Mouse (Mus musculus) kidney, adult 2 months (tissue): ENCODE measurements around the gene Uggt1. TPM values are rescaled to one million over a fixed set of nuclear protein-coding genes. Genes with fewer than 3 reads are reported as not detected.

Experiments used
- DNase-seq: peaks from one replicate; pipeline ENCODE4 v3.0.0; 2021
- H3K27ac ChIP-seq: fragments of 200-500 bp; 2 replicates; pipeline ENCODE4 v1.5.1; 2012; ENCODE audit warnings: low read depth, low read length, control low read depth, inconsistent platforms; ENCODE audit not compliant: insufficient read depth
- H3K27me3 ChIP-seq: fragments of 200-500 bp; replicated peaks from 2 replicates; pipeline ENCODE4 v1.6.1; 2012; ENCODE audit warnings: mild to moderate bottlenecking, moderate library complexity, low read length, inconsistent platforms; ENCODE audit not compliant: control insufficient read depth, insufficient read depth
- H3K36me3 ChIP-seq: fragments of 200-500 bp; 2 replicates; pipeline ENCODE4 v1.6.1; 2012; ENCODE audit warnings: mild to moderate bottlenecking, moderate library complexity, low read length, inconsistent platforms; ENCODE audit not compliant: control insufficient read depth, insufficient read depth
- H3K4me1 ChIP-seq: fragments of 200-500 bp; 2 replicates; pipeline ENCODE4 v1.6.1; 2011; ENCODE audit warnings: low read length; ENCODE audit not compliant: control insufficient read depth, insufficient read depth
- H3K4me3 ChIP-seq: fragments of 200-500 bp; 2 replicates; pipeline ENCODE4 v1.5.1; 2011; ENCODE audit warnings: mild to moderate bottlenecking, low read depth, low read length, control low read depth; ENCODE audit not compliant: insufficient read depth
- CTCF ChIP-seq: fragments of 200-500 bp; conservative IDR thresholded peaks from 2 replicates; pipeline ENCODE4 v1.5.1; 2011; ENCODE audit warnings: low read depth, mild to moderate bottlenecking, control low read depth, low read length, moderate library complexity, mixed read lengths; ENCODE audit not compliant: insufficient read depth, insufficient read length
- POLR2A ChIP-seq: fragments of 200-500 bp; IDR thresholded peaks from one replicate; pipeline ENCODE4 v1.6.1; 2011; ENCODE audit warnings: low read depth, low read length, control low read depth
- WGBS: fragments of 180-500 bp; shearing (Covaris S2); methylation state at CpG from one replicate; pipeline ENCODE4 v1.1.7; 2018; 5-methylcytosine and 5-hydroxymethylcytosine counted together
- polyA plus RNA-seq: library from polyadenylated mRNA; depleted of rRNA; stranded (reverse); fragments of >200 nt; gene quantifications from 2 replicates; pipeline ENCODE4 v1.2.3, GENCODE M21; 2012

Uggt1 gene
- polyA plus RNA-seq, 1 experiment: 15.3 TPM

- Histone ChIP-seq H3K36me3 (no peaks in the 10 kb centered on the region), H3K27me3 (no peaks in the 10 kb centered on the region), H3K27ac (no peak overlapping the region), H3K4me1 (peaks cover 8% of the 10 kb centered on the region), H3K4me3 (no peak overlapping the region)
- DNase-seq: no peak
- no peak for TF ChIP-seq POLR2A
- no peak for TF ChIP-seq CTCF
- 67% methylated on average over 13 of the region's 13 CpGs for WGBS
These were observed 31.3 kb upstream of the Uggt1 start for GRCm38 (mm10) chr1:36275635-36276389.

- Histone ChIP-seq H3K27ac (peak within 1 kb of the TSS; percentile 68; the same call in 1 of the 2 replicates), H3K36me3 (no peaks in the 10 kb centered on the region), H3K27me3 (no peaks in the 10 kb centered on the region), H3K4me3 (peak within 1 kb of the TSS; percentile 45; the same call in 1 of the 2 replicates), H3K4me1 (peaks cover 11% of the 10 kb centered on the region)
- DNase-seq: no peak
- TF ChIP-seq CTCF (no peak), POLR2A (no peak)
- WGBS: 56% methylated on average over 5 of the region's 5 CpGs
These were observed 29.9 kb upstream of the Uggt1 start, which contains the start of gene Neurl3 for GRCm38 (mm10) chr1:36274455-36274854. Gene Neurl3 (minus strand): TSS chr1:36274679.

- Histone ChIP-seq H3K36me3 (no peaks in the 10 kb centered on the region), H3K27ac (peak overlapping the region; percentile 89), H3K4me1 (peaks cover 11% of the 10 kb centered on the region), H3K4me3 (peak overlapping the region; percentile 45), H3K27me3 (no peaks in the 10 kb centered on the region)
- DNase-seq: peak; percentile 89
- 1% methylated on average over 9 of the region's 9 CpGs for WGBS
- TF ChIP-seq POLR2A (no peak), CTCF (no peak)
These were observed 28.8 kb upstream of the Uggt1 start for GRCm38 (mm10) chr1:36273288-36273687.

GRCm38 (mm10) chr1:36272546-36272945 lies 28.0 kb upstream of the Uggt1 start:
- no peaks in the 10 kb centered on the region for H3K27me3 ChIP-seq
- peak overlapping the region; percentile 89 for H3K27ac ChIP-seq
- peaks cover 11% of the 10 kb centered on the region for H3K4me1 ChIP-seq
- peak; percentile 57 for DNase-seq
- H3K4me3 ChIP-seq: peak overlapping the region; percentile 45; the same call in 1 of the 2 replicates
- 42% methylated on average over 5 of the region's 5 CpGs for WGBS
- H3K36me3 ChIP-seq: no peaks in the 10 kb centered on the region
- no peak for TF ChIP-seq POLR2A
- TF ChIP-seq CTCF: no peak

- peak overlapping the region; percentile 2; the same call in 1 of the 2 replicates for H3K4me3 ChIP-seq
- H3K27ac ChIP-seq: peak overlapping the region; percentile 66; the same call in 1 of the 2 replicates
These were observed 27.2 kb upstream of the Uggt1 start for GRCm38 (mm10) chr1:36271516-36272230.

GRCm38 (mm10) chr1:36270666-36271065 lies 26.1 kb upstream of the Uggt1 start:
- Histone ChIP-seq H3K36me3 (no peaks in the 10 kb centered on the region), H3K4me1 (peaks cover 11% of the 10 kb centered on the region), H3K4me3 (0 out of 2 replicates have a peak overlapping the region, but pooled peaks have one; percentile 3), H3K27me3 (no peaks in the 10 kb centered on the region), H3K27ac (peak overlapping the region; percentile 66)
- TF ChIP-seq POLR2A (no peak), CTCF (no peak)
- DNase-seq: peak; percentile 66
- WGBS: 45% methylated on average over 3 of the region's 3 CpGs

More at GRCm38 (mm10) chr1:36271516-36272230, 27.2 kb upstream of the Uggt1 start:
- no peak for DNase-seq
- Histone ChIP-seq H3K27me3 (no peaks in the 10 kb centered on the region), H3K36me3 (no peaks in the 10 kb centered on the region), H3K4me1 (peaks cover 11% of the 10 kb centered on the region)
- WGBS: 50% methylated on average over 8 of the region's 8 CpGs
- TF ChIP-seq CTCF: no peak
- no peak for TF ChIP-seq POLR2A

GRCm38 (mm10) chr1:36269121-36269795 lies 24.7 kb upstream of the Uggt1 start:
- no peak overlapping the region for H3K4me3 ChIP-seq
- no peaks in the 10 kb centered on the region for H3K27me3 ChIP-seq
- peaks cover 11% of the 10 kb centered on the region for H3K4me1 ChIP-seq
- DNase-seq: no peak
- TF ChIP-seq CTCF (no peak), POLR2A (no peak)
- no peaks in the 10 kb centered on the region for H3K36me3 ChIP-seq
- H3K27ac ChIP-seq: no peak overlapping the region
- WGBS: 63% methylated on average over 54 of the region's 54 CpGs
